Mouse (Mus musculus): ENCODE measurements around the gene Pgf.
A peak's percentile ranks its signal among the peaks of the same experiment; 100 is the strongest.

Gene Pgf

GRCm38 (mm10) chr12:85124751-85125150, 52.8 kb downstream of the Pgf start:
- DNase-seq (ENCODE audit: inconsistent ontology term): no peak

GRCm38 (mm10) chr12:85123645-85124044, 53.9 kb downstream of the Pgf start:
- DNase-seq (ENCODE audit: inconsistent ontology term): no peak

- no peak for DNase-seq (ENCODE audit: inconsistent ontology term)
Observed at GRCm38 (mm10) chr12:85123108-85123530, 54.5 kb downstream of the Pgf start.

GRCm38 (mm10) chr12:85121806-85122459, 55.7 kb downstream of the Pgf start:
- DNase-seq (ENCODE audit: inconsistent ontology term): peak; percentile 55
